10 mouse cellular contexts compared by ENCODE assay signal in genomic region chr6:37744679-37745078, GRCm38 (mm10).
DNase-seq lines count a peak whose midpoint lies in the region; ATAC-seq and TF ChIP-seq lines count a peak whose summit lies in the region.
"Had no signal": no experiment of that assay in that cellular context is flagged by ENCODE, and none has a peak within 500 bp of the region (broad histone marks: within the 10 kb centered on the region; RNA-seq: fewer than 3 reads in every experiment).

No protein-coding gene starts in this region.

- peak; percentile 38; the same call in 1 of the 2 replicates for TF ChIP-seq CTCF in gastrocnemius, adult 2 months (IDR thresholded peaks at IDR 0.05)

- no peak overlapping the region for H3K4me2 ChIP-seq in liver, embryonic 13.5 days

- ATAC-seq in liver, embryonic 13.5 days (ENCODE audit: low read depth), result no peak
- ATAC-seq in monocyte, adult 5-6 weeks (replicated peaks; ENCODE audit: insufficient number of reproducible peaks, low FRiP score, low TSS enrichment, poor library complexity, severe bottlenecking), result no peak

- H3K4me3 ChIP-seq in gastrocnemius, adult 2 months, result no peak overlapping the region
- no peak overlapping the region for H3K4me3 ChIP-seq in liver, embryonic 13.5 days (replicated peaks)

- intact Hi-C loops in gastrocnemius, adult 2 months (cut with DNase I), result no loop called here

- no peaks in the 10 kb centered on the region for H3K9me3 ChIP-seq in liver, embryonic 13.5 days (replicated peaks)

- DNase-seq in gastrocnemius, adult 2 months, result no peak
- no peak for DNase-seq in gastrocnemius, adult 18-20 months (ENCODE audit: low spot score)
- DNase-seq in urinary bladder, postnatal 14 days (ENCODE audit: low spot score), result peak; percentile 27
- DNase-seq in urinary bladder, postnatal 25 days (ENCODE audit: low spot score), result no peak
- DNase-seq in liver, embryonic 13.5 days, result peak; percentile 3
- DNase-seq in embryo, embryonic 10 days (ENCODE audit: low spot score), result no peak
- DNase-seq in T-cell, adult 2 months (ENCODE audit: low spot score), result no peak
- DNase-seq: adrenal gland, adult 8-10 months; heart, adult 18-20 months had no signal

- no peaks in the 10 kb centered on the region for H3K27me3 ChIP-seq in liver, embryonic 13.5 days

- no peaks in the 10 kb centered on the region for H3K4me1 ChIP-seq in liver, embryonic 13.5 days (replicated peaks)

- H3K36me3 ChIP-seq in liver, embryonic 13.5 days, result no peaks in the 10 kb centered on the region

- WGBS in liver, embryonic 13.5 days (ENCODE audit: insufficient replicate concordance), result 37% methylated on average over 4 of the region's 4 CpGs

- no peak overlapping the region for H3K27ac ChIP-seq in gastrocnemius, adult 2 months
- no peak overlapping the region for H3K27ac ChIP-seq in liver, embryonic 13.5 days

- no peak overlapping the region for H3K9ac ChIP-seq in liver, embryonic 13.5 days

Comparison
In these comparisons a context has a peak if more than half of its experiments do, and no peak if none do; other contexts are left out.
1. DNase-seq: peak in urinary bladder, postnatal 14 days (single experiment) and liver, embryonic 13.5 days (single experiment); none in gastrocnemius, adult 2 months (single experiment), gastrocnemius, adult 18-20 months (single experiment), urinary bladder, postnatal 25 days (single experiment), embryo, embryonic 10 days (single experiment) and T-cell, adult 2 months (single experiment).